Mouse (Mus musculus) thymus, adult 2 months (tissue): ENCODE results near the gene Gas2l3. TPM values are rescaled to one million over a fixed set of nuclear protein-coding genes. Genes with fewer than 3 reads are reported as not detected.

Experiments
- DNase-seq: peaks from one replicate; pipeline ENCODE4 v3.0.0; 2021
- H3K27ac ChIP-seq: fragments of 200-500 bp; 2 replicates; pipeline ENCODE4 v1.5.1; 2012; ENCODE audit warnings: low read length, control low read depth; ENCODE audit not compliant: control insufficient read depth, insufficient read depth
- H3K27me3 ChIP-seq: fragments of 200-500 bp; 2 replicates; pipeline ENCODE4 v1.6.1; 2012; ENCODE audit warnings: mild to moderate bottlenecking, low read length, moderate library complexity, mixed read lengths; ENCODE audit not compliant: control insufficient read depth, insufficient read depth
- H3K36me3 ChIP-seq: fragments of 200-500 bp; 2 replicates; pipeline ENCODE4 v1.6.1; 2012; ENCODE audit warnings: mild to moderate bottlenecking, low read length, moderate library complexity; ENCODE audit not compliant: control insufficient read depth, insufficient read depth
- H3K4me1 ChIP-seq: fragments of 200-500 bp; replicated peaks from 2 replicates; pipeline ENCODE4 v1.6.1; 2012; ENCODE audit warnings: low read length; ENCODE audit not compliant: control insufficient read depth, insufficient read depth
- H3K4me3 ChIP-seq: fragments of 200-500 bp; 2 replicates; pipeline ENCODE4 v1.5.1; 2012; ENCODE audit warnings: mild to moderate bottlenecking, low read length, control low read depth, moderate library complexity; ENCODE audit not compliant: control insufficient read depth, insufficient read depth
- CTCF ChIP-seq: fragments of 200-500 bp; IDR thresholded peaks from 2 replicates; pipeline ENCODE4 v1.5.1; 2012; ENCODE audit warnings: mild to moderate bottlenecking, control low read depth, low read length, moderate library complexity, borderline replicate concordance; ENCODE audit not compliant: control insufficient read depth, poor library complexity, insufficient read depth; ENCODE audit errors: extremely low read depth
- POLR2A ChIP-seq: fragments of 200-500 bp; IDR thresholded peaks from 2 replicates; pipeline ENCODE4 v1.6.1; 2012; ENCODE audit warnings: mild to moderate bottlenecking, low read length, control low read depth, moderate library complexity; ENCODE audit not compliant: control insufficient read depth, poor library complexity, insufficient read depth; ENCODE audit errors: extremely low read depth
- WGBS: fragments of 180-500 bp; shearing (Covaris S2); methylation state at CpG from one replicate; pipeline ENCODE4 v1.1.7; 2018; 5-methylcytosine and 5-hydroxymethylcytosine counted together
- polyA plus RNA-seq: library from polyadenylated mRNA; depleted of rRNA; stranded (reverse); fragments of >200 nt; gene quantifications from 2 replicates; pipeline ENCODE4 v1.2.3, GENCODE M21; 2012

Gas2l3 gene
- polyA plus RNA-seq, 1 experiment, result 2.6 TPM

DNA sequence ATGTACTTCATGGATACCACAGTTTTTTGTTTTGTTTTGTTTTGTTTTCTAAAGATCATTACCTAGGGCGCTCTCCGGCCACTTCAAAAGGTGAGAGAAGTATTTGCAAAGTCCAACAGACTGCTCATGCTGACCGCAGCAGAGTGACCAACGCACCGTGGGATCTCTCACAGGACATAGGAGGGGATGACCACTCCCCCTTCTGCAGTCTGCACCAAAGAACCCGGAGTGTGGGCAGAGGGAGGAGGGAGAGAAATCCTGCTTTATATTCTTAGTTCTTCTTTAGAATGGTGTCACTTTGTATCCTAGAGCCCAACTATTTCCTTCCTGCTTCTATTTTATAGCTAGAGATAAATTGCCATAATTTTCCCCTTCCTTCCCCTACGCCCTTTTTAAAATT lies 48.4 kb downstream of the Gas2l3 start:
- TF ChIP-seq POLR2A (no peak), CTCF (no peak)
- no peaks in the 10 kb centered on the region for H3K36me3 ChIP-seq
- no peak for DNase-seq
- 65% methylated on average over 7 of the region's 7 CpGs for WGBS
- H3K27me3 ChIP-seq, result no peaks in the 10 kb centered on the region
- H3K27ac ChIP-seq, result no peak overlapping the region
- 0 out of 2 replicates have a peak, but pooled peaks cover 2% of the 10 kb centered on the region for H3K4me1 ChIP-seq
- H3K4me3 ChIP-seq, result no peak overlapping the region

DNA sequence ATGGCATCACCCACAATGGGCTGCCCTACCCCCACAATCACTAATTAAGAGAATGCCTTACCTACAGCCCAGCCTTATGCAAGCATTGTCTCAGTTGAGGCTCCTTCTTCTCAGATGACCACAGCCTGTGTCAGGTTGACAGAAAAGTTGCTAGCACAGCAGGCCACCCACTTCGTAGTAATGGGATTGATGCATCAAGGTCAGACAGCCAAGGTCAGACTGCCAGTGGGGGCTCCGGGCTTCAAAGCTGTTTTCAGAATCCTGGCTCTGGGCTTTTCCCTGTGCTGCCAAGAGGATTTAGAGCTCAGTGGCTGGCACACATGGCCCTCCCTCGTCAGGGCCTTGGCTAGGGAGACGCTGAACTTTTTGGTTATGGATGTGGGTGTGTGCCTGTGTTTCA lies 51.1 kb downstream of the Gas2l3 start:
- no peak overlapping the region for H3K27ac ChIP-seq
- WGBS, result 92% methylated on average over 4 of the region's 4 CpGs
- H3K4me1 ChIP-seq, result 0 out of 2 replicates have a peak, but pooled peaks cover 2% of the 10 kb centered on the region
- H3K4me3 ChIP-seq, result no peak overlapping the region
- DNase-seq, result no peak
- no peaks in the 10 kb centered on the region for H3K36me3 ChIP-seq
- no peaks in the 10 kb centered on the region for H3K27me3 ChIP-seq
- no peak for TF ChIP-seq POLR2A
- TF ChIP-seq CTCF, result no peak

DNA sequence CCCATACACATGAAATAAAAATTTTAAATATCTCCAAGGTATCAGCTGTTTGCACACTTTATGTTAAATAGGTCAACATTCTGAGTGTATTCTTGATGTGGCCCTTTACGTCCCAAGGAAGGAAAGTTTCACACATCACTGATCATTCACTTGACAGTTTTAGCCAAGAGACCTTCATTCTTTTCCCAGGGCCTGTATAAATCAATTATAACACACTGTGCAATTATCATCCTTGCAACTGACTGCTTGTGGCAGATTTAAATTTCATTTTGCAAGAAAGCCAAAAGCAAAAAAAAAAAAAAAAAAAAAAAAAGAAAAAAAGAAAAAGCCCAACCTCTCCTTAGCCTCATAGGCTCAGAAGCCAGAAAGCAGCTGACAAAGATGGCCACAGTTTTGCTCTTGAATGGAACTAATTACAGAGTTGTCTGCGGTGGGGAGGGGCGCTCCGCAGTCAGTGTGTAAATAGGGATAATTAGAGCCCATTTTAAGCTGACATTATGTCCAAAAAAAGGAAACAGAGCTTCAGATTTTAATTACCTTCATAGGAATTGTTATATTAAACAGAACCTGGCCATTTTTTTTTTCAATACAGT lies 52.1 kb downstream of the Gas2l3 start:
- Histone ChIP-seq H3K36me3 (no peaks in the 10 kb centered on the region), H3K4me1 (0 out of 2 replicates have a peak, but pooled peaks cover 2% of the 10 kb centered on the region), H3K4me3 (no peak overlapping the region), H3K27ac (no peak overlapping the region), H3K27me3 (no peaks in the 10 kb centered on the region)
- no peak for TF ChIP-seq CTCF
- TF ChIP-seq POLR2A, result no peak
- WGBS, result 96% methylated on average over 4 of the region's 4 CpGs
- no peak for DNase-seq

DNA sequence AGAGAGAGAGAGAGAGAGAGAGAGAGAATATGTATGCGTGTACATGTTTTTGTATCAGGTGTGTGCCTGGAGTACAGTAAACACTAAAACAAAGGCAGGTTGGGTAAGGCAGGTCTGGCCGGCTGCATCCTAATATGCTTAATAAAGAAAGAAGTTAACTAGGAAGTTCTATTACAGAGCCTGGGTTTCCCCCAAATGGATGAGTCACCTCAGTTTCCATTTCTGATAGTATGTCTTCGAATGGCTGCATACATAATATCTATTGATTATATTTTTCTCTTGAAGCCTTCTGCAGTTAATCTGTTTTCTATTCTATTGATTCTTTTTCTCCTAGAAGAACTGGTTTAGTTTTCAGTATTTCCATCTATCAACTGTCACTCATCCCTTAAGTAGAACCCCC lies 57.3 kb downstream of the Gas2l3 start:
- no peak overlapping the region for H3K27ac ChIP-seq
- WGBS, result 84% methylated on average over 3 of the region's 3 CpGs
- H3K36me3 ChIP-seq, result no peaks in the 10 kb centered on the region
- no peak overlapping the region for H3K4me3 ChIP-seq
- TF ChIP-seq POLR2A (no peak), CTCF (no peak)
- H3K4me1 ChIP-seq, result no peaks in the 10 kb centered on the region
- no peak for DNase-seq
- no peaks in the 10 kb centered on the region for H3K27me3 ChIP-seq

DNA sequence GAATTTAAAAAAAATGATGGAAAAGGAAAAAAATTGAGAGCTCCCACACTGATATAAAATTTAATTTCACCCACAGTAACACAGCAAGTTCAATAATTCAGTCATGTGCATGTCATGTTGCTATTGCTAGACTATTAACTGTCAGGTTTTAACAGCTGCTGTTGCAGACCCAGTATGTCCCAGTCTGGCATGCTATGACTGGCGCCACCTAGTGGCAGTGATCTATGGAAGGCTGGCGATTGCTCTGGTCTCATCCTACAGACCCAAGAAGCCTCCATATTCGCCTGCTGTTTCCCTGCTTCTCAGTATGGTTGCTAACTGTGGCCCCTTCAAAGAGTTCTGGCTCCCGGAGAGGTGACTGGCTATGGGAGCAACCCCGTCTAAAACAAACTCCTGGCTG lies 60.3 kb downstream of the Gas2l3 start:
- Histone ChIP-seq H3K4me1 (no peaks in the 10 kb centered on the region), H3K27ac (no peak overlapping the region)
- WGBS, result 19% methylated on average over 5 of the region's 5 CpGs

DNA sequence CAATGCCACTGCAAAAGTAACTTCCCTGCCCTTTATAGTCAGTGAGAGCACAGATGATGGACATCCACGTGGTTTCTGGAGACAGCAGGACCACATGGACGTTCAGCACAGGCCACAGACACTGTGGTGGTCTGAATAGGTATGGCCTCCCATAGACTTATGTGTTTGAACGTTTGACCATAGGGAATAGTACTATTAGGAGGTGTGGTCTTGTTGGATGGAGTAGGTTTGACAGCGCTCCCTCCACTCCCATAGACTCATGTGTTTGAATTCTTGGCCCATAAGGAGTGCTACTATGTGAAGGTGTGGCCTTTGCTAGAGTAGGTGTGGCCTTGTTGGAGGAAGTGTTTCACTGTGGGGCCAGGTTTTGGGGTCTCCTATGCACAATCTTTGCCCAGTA lies 66.0 kb downstream of the Gas2l3 start:
- 84% methylated on average over 4 of the region's 4 CpGs for WGBS
- Histone ChIP-seq H3K4me1 (no peaks in the 10 kb centered on the region), H3K27ac (no peak overlapping the region), H3K27me3 (no peaks in the 10 kb centered on the region), H3K4me3 (no peak overlapping the region), H3K36me3 (no peaks in the 10 kb centered on the region)
- DNase-seq, result no peak
- TF ChIP-seq POLR2A, result no peak
- no peak for TF ChIP-seq CTCF

More for the DNA sequence above, 60.3 kb downstream of the Gas2l3 start:
- Histone ChIP-seq H3K4me3 (no peak overlapping the region), H3K27me3 (no peaks in the 10 kb centered on the region), H3K36me3 (no peaks in the 10 kb centered on the region)
- TF ChIP-seq CTCF (peak; percentile 64; the same call in 1 of the 2 replicates), POLR2A (no peak)
- DNase-seq, result peak; percentile 72

DNA sequence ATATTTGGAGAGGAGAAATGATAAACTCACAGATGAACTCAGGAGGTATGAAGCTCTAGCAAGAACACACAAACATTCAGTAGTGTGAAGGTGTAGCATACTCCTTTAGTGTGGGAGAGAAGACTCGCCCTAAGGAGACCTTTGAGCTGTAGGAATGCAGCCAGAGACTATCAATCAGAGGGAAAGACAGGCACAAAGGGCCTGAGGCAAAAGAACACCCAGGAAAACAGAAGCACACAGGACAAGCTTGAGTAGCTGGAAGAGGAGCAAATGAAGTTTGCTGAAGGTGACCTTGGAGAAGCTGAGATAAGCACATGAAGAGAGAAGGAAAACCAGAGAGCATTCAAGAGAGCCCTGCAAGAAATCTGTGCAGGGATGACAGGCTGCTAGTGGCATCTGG lies 73.7 kb downstream of the Gas2l3 start:
- H3K27me3 ChIP-seq, result no peaks in the 10 kb centered on the region
- DNase-seq, result no peak
- H3K4me1 ChIP-seq, result no peaks in the 10 kb centered on the region
- H3K4me3 ChIP-seq, result no peak overlapping the region
- H3K36me3 ChIP-seq, result no peaks in the 10 kb centered on the region
- no peak for TF ChIP-seq CTCF
- no peak for TF ChIP-seq POLR2A
- 80% methylated on average over 1 of the region's 1 CpGs for WGBS
- no peak overlapping the region for H3K27ac ChIP-seq
